Mouse (Mus musculus): Measurements from ENCODE around the gene Ifnab.

The Ifnab gene

GRCm38 (mm10) chr4:88655461-88655860 is 35.7 kb downstream of the Ifnab start:
- no peak for DNase-seq

DNA sequence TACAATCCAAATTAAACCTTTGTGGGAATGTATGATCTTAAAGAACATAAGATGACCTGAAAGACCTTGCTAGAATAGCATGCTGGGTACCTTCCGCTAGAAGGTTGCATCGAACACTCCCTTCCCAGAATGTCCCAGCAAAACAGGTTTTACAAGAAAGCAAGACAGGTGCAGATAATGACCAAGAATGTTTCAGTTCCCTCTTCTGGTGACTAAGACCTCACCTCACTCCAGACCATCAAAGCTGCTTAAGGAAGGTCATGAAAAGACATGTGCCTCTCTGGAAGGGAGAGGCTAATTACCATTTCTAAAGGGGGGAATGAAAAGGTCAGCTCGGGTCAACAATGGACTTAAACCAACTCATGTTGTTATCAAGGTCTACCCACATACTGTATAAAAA is 37.5 kb downstream of the Ifnab start:
- DNase-seq = no peak

- DNase-seq = no peak
Measured at GRCm38 (mm10) chr4:88644359-88644758, 46.8 kb downstream of the Ifnab start, which contains the start of gene Ifna13. Gene Ifna13 (minus strand): TSS chr4:88644459.

DNA sequence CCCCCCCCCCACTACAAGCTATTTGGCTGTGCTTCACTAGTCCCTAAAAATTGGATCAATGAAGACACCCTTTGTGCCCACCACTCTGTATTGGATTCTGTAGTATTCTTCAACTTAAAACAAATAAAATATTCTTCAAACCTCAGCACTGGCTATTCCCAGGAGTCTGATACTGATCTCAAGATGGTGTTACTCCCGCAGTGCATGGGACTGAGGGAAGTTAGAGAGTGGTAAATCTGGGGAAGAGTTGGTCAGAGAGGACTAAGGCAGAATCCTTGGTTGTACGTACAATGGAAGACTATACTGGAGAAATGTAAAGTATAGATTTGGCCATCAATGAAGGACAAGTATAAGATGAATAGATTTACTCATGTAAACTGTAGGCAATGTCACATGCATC is 48.6 kb downstream of the Ifnab start:
- no peak for DNase-seq

DNA sequence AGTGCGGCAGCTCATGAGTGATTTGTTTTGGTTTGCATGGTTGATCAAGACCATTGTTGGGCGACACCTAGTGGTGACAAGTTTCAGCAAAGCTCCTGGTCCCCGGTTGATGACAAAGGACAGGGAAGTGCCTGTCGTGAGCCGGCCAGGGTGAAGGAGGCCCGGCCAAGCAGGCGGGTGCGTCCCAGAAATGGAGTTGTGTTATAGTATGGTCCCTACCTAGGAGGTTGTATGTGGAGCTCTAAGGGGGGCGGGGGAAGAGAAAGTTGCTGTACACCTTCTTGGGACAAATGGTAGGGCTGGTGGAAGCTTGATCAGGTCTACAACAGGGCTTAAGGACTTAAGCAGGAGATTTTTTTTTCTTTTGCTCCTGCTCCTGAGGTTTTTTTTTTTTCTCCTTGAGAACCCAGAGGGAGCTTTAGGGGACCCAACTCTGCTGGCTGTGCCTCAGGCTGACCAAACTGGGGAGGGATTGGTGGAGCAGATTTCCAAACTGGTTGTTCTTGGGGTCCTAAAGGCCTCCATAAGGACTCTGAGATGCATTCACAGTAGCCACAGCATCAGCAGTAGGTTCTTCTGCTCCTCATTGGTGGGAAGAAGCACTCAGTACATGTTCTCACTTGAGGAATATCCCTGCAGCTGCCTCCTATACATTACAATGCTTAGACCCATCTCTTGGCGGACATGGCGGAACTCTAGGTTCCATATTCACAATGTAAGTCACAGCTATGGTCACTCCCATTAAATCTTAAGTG is 49.9 kb downstream of the Ifnab start:
- peak; percentile 91 for DNase-seq

DNA sequence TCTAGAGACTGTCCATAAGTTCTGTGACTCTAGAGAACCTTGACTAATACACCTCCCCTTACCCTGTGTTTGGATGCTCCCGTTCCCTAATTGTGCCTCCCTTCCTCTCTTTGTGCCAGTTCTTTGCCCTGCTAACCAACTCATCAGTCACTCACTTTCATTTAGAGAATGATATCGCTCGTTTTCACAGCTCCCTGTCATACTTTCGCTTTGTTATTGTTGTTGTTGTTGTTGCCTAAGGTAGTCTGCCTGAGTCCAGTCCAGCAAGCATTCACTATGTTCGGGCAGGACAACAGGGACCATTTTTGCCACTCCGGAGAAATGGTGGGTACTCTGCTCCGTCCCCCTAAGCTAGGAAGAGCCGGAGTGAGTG is 50.5 kb downstream of the Ifnab start:
- DNase-seq = no peak

All from thymus, postnatal 14 days (tissue).